Mouse (Mus musculus) embryonic facial prominence, embryonic 11.5 days (tissue): ENCODE results near the gene Dach2. TPM values are rescaled to one million over a fixed set of nuclear protein-coding genes. Genes with fewer than 3 reads are reported as not detected.
A peak's percentile ranks its signal among the peaks of the same experiment; 100 is the strongest.

Source experiments
- ATAC-seq: fragments of 200-750 bp; cut with Nextera tagmentation; replicated peaks from 2 replicates; pipeline ENCODE4 v1.8.0; 2017; ENCODE audit warnings: low read depth; ENCODE audit not compliant: insufficient number of reproducible peaks, low FRiP score, low TSS enrichment
- DNase-seq: peaks from one replicate; pipeline ENCODE4 v3.0.0-alpha.2; 2015; ENCODE audit warnings: low spot score
- H3K27ac ChIP-seq: fragments of 300-500 bp; sonication (generic); replicated peaks from 2 replicates; pipeline ENCODE4 v1.5.1; 2014; ENCODE audit warnings: mild to moderate bottlenecking, low read depth, low read length, control low read depth
- H3K27me3 ChIP-seq: fragments of 300-500 bp; sonication (generic); 2 replicates; pipeline ENCODE4 v1.6.1; 2014; ENCODE audit warnings: mild to moderate bottlenecking, low read length, moderate library complexity, mixed read lengths; ENCODE audit not compliant: control insufficient read depth, insufficient read depth
- H3K36me3 ChIP-seq: fragments of 300-500 bp; sonication (generic); replicated peaks from 2 replicates; pipeline ENCODE4 v1.6.1; 2014; ENCODE audit warnings: low read depth, mild to moderate bottlenecking, low read length, moderate library complexity, mixed read lengths; ENCODE audit not compliant: control insufficient read depth, insufficient read depth
- H3K4me1 ChIP-seq: fragments of 300-500 bp; sonication (generic); 2 replicates; pipeline ENCODE4 v1.6.1; 2014; ENCODE audit warnings: low read length, mixed read lengths; ENCODE audit not compliant: control insufficient read depth, insufficient read depth
- H3K4me2 ChIP-seq: fragments of 300-500 bp; sonication (generic); 2 replicates; pipeline ENCODE4 v1.6.1; 2014; ENCODE audit warnings: low read depth, mild to moderate bottlenecking, control low read depth, low read length, moderate library complexity
- H3K4me3 ChIP-seq: fragments of 300-500 bp; sonication (generic); 2 replicates; pipeline ENCODE4 v1.5.1; 2014; ENCODE audit warnings: low read depth, low read length, control low read depth
- H3K9ac ChIP-seq: fragments of 300-500 bp; sonication (generic); replicated peaks from 2 replicates; pipeline ENCODE4 v1.6.1; 2014; ENCODE audit warnings: mild to moderate bottlenecking, control low read depth, low read length
- H3K9me3 ChIP-seq: fragments of 300-500 bp; sonication (generic); replicated peaks from 2 replicates; pipeline ENCODE4 v1.6.1; 2016; ENCODE audit warnings: mild to moderate bottlenecking, low read length, inconsistent platforms, mixed read lengths; ENCODE audit not compliant: control insufficient read depth
- WGBS: fragments of 180-500 bp; shearing (Covaris S2); extraction: QIAGEN DNeasy Blood & Tissue Kit; methylation state at CpG from one replicate; pipeline ENCODE4 v1.1.7; 2014; 5-methylcytosine and 5-hydroxymethylcytosine counted together
- polyA plus RNA-seq: library from polyadenylated mRNA; unstranded; fragments of >200 nt; fragmentation: Nextera tagmentation; extraction: Ambion mirVana; gene quantifications from 2 replicates; pipeline ENCODE4 v1.2.1, GENCODE M21; 2014

Dach2 gene
- polyA plus RNA-seq, 1 experiment from 2014 or later = 6.8 TPM

GRCm38 (mm10) chrX:113421517-113422187 is 124.3 kb downstream of the Dach2 start:
- ATAC-seq = no peak
- no peak overlapping the region for H3K4me2 ChIP-seq
- WGBS = 28% methylated on average over 3 of the region's 3 CpGs

GRCm38 (mm10) chrX:113482131-113482530 is 184.8 kb downstream of the Dach2 start:
- DNase-seq (no peak), ATAC-seq (no peak)
- Histone ChIP-seq H3K9me3 (no peaks in the 10 kb centered on the region), H3K4me2 (no peak overlapping the region), H3K27ac (no peak overlapping the region), H3K27me3 (no peaks in the 10 kb centered on the region), H3K4me3 (no peak overlapping the region), H3K4me1 (no peaks in the 10 kb centered on the region), H3K36me3 (no peaks in the 10 kb centered on the region), H3K9ac (no peak overlapping the region)
- WGBS = 92% methylated on average over 1 of the region's 1 CpGs

More at GRCm38 (mm10) chrX:113421517-113422187, 124.3 kb downstream of the Dach2 start:
- no peak overlapping the region for H3K9ac ChIP-seq
- H3K36me3 ChIP-seq = no peaks in the 10 kb centered on the region
- no peaks in the 10 kb centered on the region for H3K9me3 ChIP-seq
- no peaks in the 10 kb centered on the region for H3K4me1 ChIP-seq
- H3K27me3 ChIP-seq = no peaks in the 10 kb centered on the region
- DNase-seq = peak; percentile 14
- H3K4me3 ChIP-seq = no peak overlapping the region
- no peak overlapping the region for H3K27ac ChIP-seq

DNA sequence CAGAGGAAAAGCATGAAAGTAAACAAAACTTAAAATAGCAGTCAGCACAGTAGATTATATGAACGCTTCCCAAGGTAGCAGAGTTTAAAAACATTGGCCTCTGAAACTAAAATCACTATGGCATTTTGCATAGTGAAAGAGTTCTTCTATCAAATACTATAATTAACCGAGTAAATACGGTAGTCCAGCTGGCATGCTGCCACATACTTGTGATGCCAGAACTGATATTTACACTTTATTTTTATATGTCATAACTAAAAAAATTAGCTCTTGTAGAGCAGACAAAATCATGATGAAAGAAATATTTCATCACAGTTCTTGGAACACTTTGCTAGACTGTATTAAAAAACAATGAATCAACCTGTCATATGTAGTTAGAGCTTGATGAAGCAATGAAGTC is 247.8 kb downstream of the Dach2 start:
- H3K4me2 ChIP-seq = no peak overlapping the region
- ATAC-seq = no peak
- no peaks in the 10 kb centered on the region for H3K27me3 ChIP-seq
- no peak overlapping the region for H3K4me3 ChIP-seq
- no peaks in the 10 kb centered on the region for H3K36me3 ChIP-seq
- no peaks in the 10 kb centered on the region for H3K9me3 ChIP-seq
- no peak overlapping the region for H3K9ac ChIP-seq
- WGBS = 78% methylated on average over 3 of the region's 3 CpGs
- no peaks in the 10 kb centered on the region for H3K4me1 ChIP-seq
- H3K27ac ChIP-seq = no peak overlapping the region
- DNase-seq = no peak

GRCm38 (mm10) chrX:113563897-113564296 is 266.6 kb downstream of the Dach2 start:
- Histone ChIP-seq H3K4me2 (no peak overlapping the region), H3K9me3 (no peaks in the 10 kb centered on the region), H3K4me1 (no peaks in the 10 kb centered on the region), H3K4me3 (no peak overlapping the region), H3K9ac (no peak overlapping the region), H3K27ac (no peak overlapping the region), H3K36me3 (no peaks in the 10 kb centered on the region), H3K27me3 (no peaks in the 10 kb centered on the region)
- 80% methylated on average over 2 of the region's 2 CpGs for WGBS
- ATAC-seq (no peak), DNase-seq (no peak)

- no peak overlapping the region for H3K4me2 ChIP-seq
- no peaks in the 10 kb centered on the region for H3K4me1 ChIP-seq
- H3K27ac ChIP-seq = no peak overlapping the region
- H3K27me3 ChIP-seq = no peaks in the 10 kb centered on the region
- no peak for ATAC-seq
- no peak overlapping the region for H3K9ac ChIP-seq
- H3K36me3 ChIP-seq = no peaks in the 10 kb centered on the region
- DNase-seq = no peak
- no peak overlapping the region for H3K4me3 ChIP-seq
- no peaks in the 10 kb centered on the region for H3K9me3 ChIP-seq
Observed at GRCm38 (mm10) chrX:113666069-113666468, 368.8 kb downstream of the Dach2 start.

DNA sequence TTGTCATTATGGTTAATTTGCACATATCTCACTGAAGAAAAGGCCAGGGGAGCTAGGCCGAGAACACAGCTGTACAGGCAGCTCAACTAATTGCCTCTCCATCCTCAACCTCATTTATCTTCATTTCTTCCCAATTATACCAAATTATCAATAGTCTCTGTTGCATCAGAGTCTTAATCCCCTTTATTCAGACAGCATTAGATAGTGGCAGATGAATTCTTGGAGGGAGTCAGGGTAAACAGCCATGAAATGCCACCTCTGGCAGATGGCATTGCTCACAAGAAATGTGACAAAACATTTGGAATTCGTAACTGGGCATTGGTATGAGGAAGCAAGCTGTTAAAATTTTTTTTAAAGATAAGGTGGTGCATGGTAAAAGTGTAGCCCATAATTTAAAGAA is 389.9 kb downstream of the Dach2 start:
- Histone ChIP-seq H3K4me2 (no peak overlapping the region), H3K27me3 (no peaks in the 10 kb centered on the region), H3K36me3 (no peaks in the 10 kb centered on the region), H3K27ac (no peak overlapping the region), H3K9me3 (no peaks in the 10 kb centered on the region), H3K9ac (no peak overlapping the region), H3K4me1 (no peaks in the 10 kb centered on the region), H3K4me3 (no peak overlapping the region)
- ATAC-seq (no peak), DNase-seq (no peak)
- WGBS = 68% methylated on average over 2 of the region's 2 CpGs

GRCm38 (mm10) chrX:113712363-113712762 is 415.1 kb downstream of the Dach2 start:
- no peak overlapping the region for H3K4me2 ChIP-seq
- H3K27ac ChIP-seq = no peak overlapping the region
- no peaks in the 10 kb centered on the region for H3K9me3 ChIP-seq
- WGBS = 85% methylated on average over 2 of the region's 2 CpGs
- no peaks in the 10 kb centered on the region for H3K36me3 ChIP-seq
- H3K27me3 ChIP-seq = no peaks in the 10 kb centered on the region
- H3K9ac ChIP-seq = no peak overlapping the region
- DNase-seq = no peak
- H3K4me3 ChIP-seq = no peak overlapping the region
- H3K4me1 ChIP-seq = no peaks in the 10 kb centered on the region
- no peak for ATAC-seq

DNA sequence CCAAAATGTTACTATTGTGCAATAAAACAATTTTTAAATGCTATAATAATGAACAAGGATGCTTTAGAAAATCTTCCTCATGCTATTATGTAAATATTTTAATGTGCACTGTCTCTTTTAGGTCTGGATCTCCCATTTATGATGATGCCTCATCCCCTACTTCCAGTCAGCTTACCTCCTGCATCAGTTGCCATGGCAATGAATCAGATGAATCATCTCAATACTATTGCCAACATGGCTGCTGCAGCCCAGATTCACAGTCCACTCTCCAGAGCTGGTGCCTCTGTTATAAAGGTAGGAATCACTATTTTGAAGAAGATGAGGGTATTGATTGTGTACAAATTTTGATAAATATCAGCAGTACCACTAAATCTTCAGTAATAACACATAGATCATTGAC is 426.8 kb downstream of the Dach2 start:
- no peak overlapping the region for H3K4me2 ChIP-seq
- H3K27me3 ChIP-seq = no peaks in the 10 kb centered on the region
- no peak for ATAC-seq

More for the DNA sequence above, 426.8 kb downstream of the Dach2 start:
- Histone ChIP-seq H3K36me3 (no peaks in the 10 kb centered on the region), H3K27ac (no peak overlapping the region), H3K4me3 (no peak overlapping the region), H3K9me3 (no peaks in the 10 kb centered on the region), H3K9ac (no peak overlapping the region), H3K4me1 (no peaks in the 10 kb centered on the region)
- DNase-seq = no peak
